Mouse (Mus musculus): ENCODE measurements around the gene Ddah1. TPM values are rescaled to one million over a fixed set of nuclear protein-coding genes. Genes with fewer than 3 reads are reported as not detected.

Ddah1 gene
- polyA plus RNA-seq, 1 experiment, result not detected

DNA sequence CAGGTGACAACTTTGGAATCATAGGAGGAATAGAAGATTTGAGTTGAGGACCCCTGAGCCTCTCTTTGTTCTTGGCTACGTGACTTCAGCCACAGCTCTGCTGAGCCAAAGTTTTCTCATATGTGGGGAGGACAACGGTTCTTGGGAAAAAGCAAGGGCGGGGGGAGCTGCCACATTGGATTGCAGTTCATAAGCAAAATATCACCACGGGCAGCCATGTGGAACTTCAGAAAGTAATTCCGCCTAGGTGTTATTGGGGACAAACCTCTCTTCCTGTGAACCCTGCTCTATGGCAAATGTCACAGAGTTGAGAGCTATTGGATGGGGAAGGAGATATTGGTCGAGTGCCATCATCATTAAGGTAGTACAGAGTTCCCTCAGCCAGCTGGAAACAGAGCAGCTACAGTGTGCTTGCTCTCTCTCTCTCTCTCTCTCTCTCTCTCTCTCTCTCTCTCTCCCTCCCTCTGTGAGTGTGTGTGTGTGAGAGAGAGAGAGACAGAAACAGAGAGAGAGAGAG is 20.0 kb downstream of the Ddah1 start:
- peaks cover 9% of the 10 kb centered on the region; the same call in 1 of the 2 replicates for H3K9me3 ChIP-seq
- H3K36me3 ChIP-seq (replicated peaks; ENCODE audit: low read length), result no peaks in the 10 kb centered on the region
- peaks cover 2% of the 10 kb centered on the region for H3K27me3 ChIP-seq (replicated peaks)
- no peak overlapping the region for H3K4me3 ChIP-seq (replicated peaks)
- TF ChIP-seq FLI1 (IDR thresholded peaks at IDR 0.05; ENCODE audit: low read length), result no peak
- TF ChIP-seq GATA1 (IDR thresholded peaks at IDR 0.05; ENCODE audit: borderline replicate concordance, low read length), result no peak
- H3K4me1 ChIP-seq, result no peaks in the 10 kb centered on the region

DNA sequence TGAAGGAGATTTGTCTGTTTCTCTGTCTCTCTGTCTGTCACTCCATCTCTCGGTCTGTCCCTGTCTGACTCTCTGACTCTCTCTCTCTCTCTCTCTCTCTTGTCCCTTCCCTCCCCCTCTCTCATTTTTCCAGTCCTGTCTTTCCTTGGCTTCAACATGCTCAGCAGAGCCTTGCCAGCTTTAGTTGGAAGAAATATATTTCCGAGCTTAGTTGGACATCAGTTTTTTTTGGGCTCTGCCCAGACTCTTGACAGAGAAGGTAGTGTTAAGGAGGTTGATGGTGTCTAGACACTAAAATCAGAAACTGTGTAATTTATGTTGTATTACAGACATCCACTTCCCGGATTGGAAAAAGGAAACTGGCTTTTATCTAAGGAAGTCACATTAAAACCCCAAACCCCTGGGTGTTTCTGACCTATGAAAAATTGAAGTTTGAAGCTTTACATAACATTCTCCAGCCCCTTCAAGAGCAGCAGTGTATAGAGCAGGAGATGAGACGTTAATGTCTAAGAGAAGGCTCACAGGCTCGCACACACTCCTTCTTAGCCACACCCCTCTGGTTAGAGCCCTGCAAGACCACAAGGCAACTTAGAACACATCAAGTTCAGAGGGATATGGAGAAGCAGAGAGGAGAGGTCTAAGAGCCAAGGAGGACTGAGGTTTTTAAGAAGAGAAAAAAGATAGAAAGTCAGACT is 21.0 kb downstream of the Ddah1 start:
- H3K36me3 ChIP-seq (replicated peaks; ENCODE audit: low read length), result no peaks in the 10 kb centered on the region
- no peak for TF ChIP-seq FLI1 (IDR thresholded peaks at IDR 0.05; ENCODE audit: low read length)
- no peak for TF ChIP-seq GATA1 (IDR thresholded peaks at IDR 0.05; ENCODE audit: borderline replicate concordance, low read length)
- H3K9me3 ChIP-seq, result peaks cover 7% of the 10 kb centered on the region; the same call in 1 of the 2 replicates
- H3K4me1 ChIP-seq, result no peaks in the 10 kb centered on the region
- peaks cover 2% of the 10 kb centered on the region for H3K27me3 ChIP-seq (replicated peaks)
- H3K4me3 ChIP-seq (replicated peaks), result no peak overlapping the region

DNA sequence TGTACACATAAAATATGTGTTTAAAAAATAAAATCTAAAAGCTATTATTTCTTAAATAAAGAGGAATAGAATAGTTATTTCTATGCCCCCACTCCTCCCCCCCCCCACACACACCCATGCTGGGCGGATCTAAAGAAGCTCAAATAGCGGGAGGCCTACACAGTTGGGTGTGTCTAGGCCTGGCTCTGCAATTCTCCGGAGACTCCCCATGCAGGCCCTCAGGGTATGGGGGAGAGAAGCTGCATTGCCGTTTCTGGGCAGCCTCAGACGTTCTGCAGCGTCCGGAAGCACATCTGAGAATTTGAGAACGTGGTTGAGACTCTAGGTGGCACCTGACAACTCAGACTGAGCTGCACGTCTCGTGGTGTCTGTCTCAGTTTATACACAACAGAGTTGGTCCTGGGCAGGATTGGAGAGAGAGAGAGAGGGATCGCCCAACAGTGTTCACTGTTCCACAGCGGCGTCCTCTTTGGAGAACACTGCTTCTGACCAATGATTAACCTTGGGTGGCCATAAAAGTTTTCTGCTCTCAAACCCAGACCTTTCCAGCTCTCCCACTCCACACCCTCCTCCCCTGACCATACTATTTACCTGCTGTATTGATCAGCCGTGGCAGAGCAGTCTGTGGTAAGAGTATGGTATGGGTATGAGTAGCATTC is 22.4 kb downstream of the Ddah1 start:
- no peak for TF ChIP-seq FLI1 (IDR thresholded peaks at IDR 0.05; ENCODE audit: low read length)
- no peak for TF ChIP-seq GATA1 (IDR thresholded peaks at IDR 0.05; ENCODE audit: borderline replicate concordance, low read length)
- H3K9me3 ChIP-seq, result no peaks in the 10 kb centered on the region
- H3K27me3 ChIP-seq (replicated peaks), result peaks cover 2% of the 10 kb centered on the region
- no peak overlapping the region for H3K4me3 ChIP-seq (replicated peaks)
- H3K4me1 ChIP-seq, result no peaks in the 10 kb centered on the region
- no peaks in the 10 kb centered on the region for H3K36me3 ChIP-seq (replicated peaks; ENCODE audit: low read length)

DNA sequence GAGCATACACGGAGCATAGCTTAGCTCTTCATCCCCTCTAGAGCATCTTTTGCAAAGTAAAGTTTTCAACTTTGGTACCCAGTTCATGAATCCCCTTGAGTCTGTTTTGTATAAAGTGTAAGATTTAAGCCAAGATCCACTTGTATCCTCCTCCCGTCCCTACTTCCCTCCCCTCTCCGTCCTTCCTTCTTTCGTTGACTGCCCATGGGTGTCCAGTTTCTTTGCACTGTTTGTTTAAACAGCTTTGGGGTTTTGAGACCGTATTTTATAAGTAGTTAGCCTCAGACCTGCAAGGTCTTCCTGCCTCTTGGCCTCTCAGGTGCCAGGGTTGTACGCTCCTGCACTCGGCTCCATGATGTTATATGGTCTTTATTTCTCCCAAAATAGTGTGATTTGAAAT is 26.8 kb downstream of the Ddah1 start:
- TF ChIP-seq GATA1 (IDR thresholded peaks at IDR 0.05; ENCODE audit: borderline replicate concordance, low read length) (no peak), FLI1 (IDR thresholded peaks at IDR 0.05; ENCODE audit: low read length) (no peak)
- Histone ChIP-seq H3K9me3 (0 out of 2 replicates have a peak, but pooled peaks cover 2% of the 10 kb centered on the region), H3K4me3 (replicated peaks) (no peak overlapping the region), H3K4me1 (no peaks in the 10 kb centered on the region), H3K36me3 (replicated peaks; ENCODE audit: low read length) (no peaks in the 10 kb centered on the region), H3K27me3 (replicated peaks) (peaks cover 2% of the 10 kb centered on the region)

DNA sequence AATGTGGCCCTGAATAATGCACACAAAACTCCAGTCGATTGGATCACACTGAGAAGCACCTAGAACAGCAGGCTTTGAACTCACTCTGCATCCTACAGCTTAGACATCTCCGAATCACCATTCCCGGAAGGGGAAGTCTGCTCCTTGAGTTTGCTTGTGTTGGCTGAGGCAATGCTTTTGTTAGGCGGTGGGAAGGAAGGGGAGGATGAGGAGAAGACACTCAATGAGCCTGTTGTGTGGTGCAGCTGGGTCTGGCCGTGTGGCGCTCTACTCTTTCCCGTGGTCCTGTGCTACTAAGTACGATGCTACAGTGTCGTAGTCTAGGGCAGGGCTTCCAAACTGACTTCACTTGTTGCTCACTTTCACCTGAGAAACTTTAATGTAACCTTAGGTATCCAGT is 28.8 kb downstream of the Ddah1 start:
- H3K36me3 ChIP-seq (replicated peaks; ENCODE audit: low read length), result no peaks in the 10 kb centered on the region
- H3K4me3 ChIP-seq (replicated peaks), result no peak overlapping the region
- 0 out of 2 replicates have a peak, but pooled peaks cover 4% of the 10 kb centered on the region for H3K9me3 ChIP-seq
- H3K4me1 ChIP-seq, result no peaks in the 10 kb centered on the region
- TF ChIP-seq FLI1 (IDR thresholded peaks at IDR 0.05; ENCODE audit: low read length) (no peak), GATA1 (IDR thresholded peaks at IDR 0.05; ENCODE audit: borderline replicate concordance, low read length) (no peak)
- H3K27me3 ChIP-seq (replicated peaks), result peaks cover 2% of the 10 kb centered on the region

DNA sequence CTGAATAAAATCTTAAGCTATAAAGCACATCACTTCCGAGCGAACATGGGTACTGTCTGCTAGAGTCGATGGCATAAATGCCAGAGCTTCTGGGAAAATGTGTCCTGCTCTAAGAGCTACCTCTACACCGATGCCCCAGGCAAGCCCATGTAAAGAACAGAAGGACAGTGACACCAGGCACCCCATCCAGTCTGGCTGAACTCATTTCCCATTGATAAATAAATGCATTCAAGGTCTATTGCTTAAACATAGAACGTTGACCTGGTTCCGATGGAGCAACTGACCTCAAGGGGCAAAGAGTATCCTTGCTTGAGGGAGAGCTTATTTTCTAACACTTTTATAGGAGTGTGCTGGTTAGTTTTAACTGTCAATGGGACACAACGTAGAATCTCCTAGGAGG is 30.6 kb downstream of the Ddah1 start:
- Histone ChIP-seq H3K4me3 (replicated peaks) (no peak overlapping the region), H3K4me1 (no peaks in the 10 kb centered on the region), H3K36me3 (replicated peaks; ENCODE audit: low read length) (no peaks in the 10 kb centered on the region), H3K9me3 (peaks cover 7% of the 10 kb centered on the region; the same call in 1 of the 2 replicates), H3K27me3 (replicated peaks) (peaks cover 2% of the 10 kb centered on the region)
- TF ChIP-seq GATA1 (IDR thresholded peaks at IDR 0.05; ENCODE audit: borderline replicate concordance, low read length) (no peak), FLI1 (IDR thresholded peaks at IDR 0.05; ENCODE audit: low read length) (no peak)

DNA sequence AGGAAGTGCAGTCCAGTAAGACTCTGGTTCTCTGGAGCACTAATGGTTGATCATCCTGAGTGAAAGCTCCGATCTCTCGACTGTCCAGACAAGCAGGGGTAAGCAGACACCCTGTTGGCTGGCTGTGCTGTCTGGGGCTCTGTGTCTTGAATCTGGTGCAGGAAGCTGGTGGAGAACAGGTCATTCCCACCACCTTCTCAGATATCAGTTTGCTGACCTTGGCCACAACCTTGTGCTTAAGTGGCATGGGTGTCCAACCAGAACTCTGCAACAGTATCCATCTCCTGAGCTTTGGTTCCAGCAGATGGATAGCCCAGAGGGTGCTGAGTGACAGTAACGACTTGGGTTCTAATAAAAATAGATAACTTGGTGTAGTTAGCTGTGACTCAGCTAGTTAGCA is 31.8 kb downstream of the Ddah1 start:
- no peaks in the 10 kb centered on the region for H3K4me1 ChIP-seq
- TF ChIP-seq FLI1 (IDR thresholded peaks at IDR 0.05; ENCODE audit: low read length), result no peak
- peaks cover 2% of the 10 kb centered on the region for H3K27me3 ChIP-seq (replicated peaks)
- no peak overlapping the region for H3K4me3 ChIP-seq (replicated peaks)
- H3K9me3 ChIP-seq, result peaks cover 10% of the 10 kb centered on the region; the same call in 1 of the 2 replicates
- no peaks in the 10 kb centered on the region for H3K36me3 ChIP-seq (replicated peaks; ENCODE audit: low read length)

DNA sequence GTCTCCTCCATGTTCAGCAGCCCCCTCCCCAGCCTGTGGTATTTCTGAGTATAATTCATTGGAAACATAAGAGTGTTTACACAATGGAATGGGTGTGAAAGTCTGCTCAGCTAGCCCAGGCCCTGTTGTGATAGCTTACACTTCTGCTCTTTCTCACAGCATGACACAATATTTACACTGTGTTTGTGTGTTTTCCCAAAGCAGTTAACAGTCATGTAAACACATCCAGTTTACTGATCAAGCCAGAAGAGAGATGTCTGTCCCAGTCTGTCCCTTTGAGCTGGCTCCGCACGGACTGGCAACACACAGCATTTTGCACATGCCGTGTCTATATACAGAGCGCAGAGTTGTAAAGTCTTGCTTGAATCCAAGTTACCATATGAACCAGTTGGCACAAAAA is 32.2 kb downstream of the Ddah1 start:
- H3K4me1 ChIP-seq, result no peaks in the 10 kb centered on the region
- peaks cover 10% of the 10 kb centered on the region; the same call in 1 of the 2 replicates for H3K9me3 ChIP-seq
- TF ChIP-seq FLI1 (IDR thresholded peaks at IDR 0.05; ENCODE audit: low read length), result no peak
- TF ChIP-seq GATA1 (IDR thresholded peaks at IDR 0.05; ENCODE audit: borderline replicate concordance, low read length), result no peak
- no peak overlapping the region for H3K4me3 ChIP-seq (replicated peaks)
- no peaks in the 10 kb centered on the region for H3K36me3 ChIP-seq (replicated peaks; ENCODE audit: low read length)
- peaks cover 2% of the 10 kb centered on the region for H3K27me3 ChIP-seq (replicated peaks)

DNA sequence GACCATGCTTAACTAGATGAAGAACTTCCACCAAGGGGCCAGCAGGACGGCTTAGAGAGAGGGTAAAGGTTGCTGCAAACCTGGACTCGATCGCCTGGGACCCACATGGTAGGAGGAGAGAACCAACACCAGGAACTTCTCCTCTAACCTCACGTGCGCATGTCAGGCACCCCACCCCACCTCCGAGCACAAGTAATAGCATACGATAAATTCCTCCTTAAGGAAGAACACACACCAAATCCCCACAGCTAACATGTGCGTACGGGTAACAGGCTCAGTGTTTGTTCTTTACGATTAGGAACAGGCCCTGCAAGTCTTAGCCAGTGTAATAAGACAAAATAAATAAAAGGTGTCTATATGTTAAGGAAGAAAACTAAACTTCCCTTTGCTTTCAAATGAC is 35.9 kb downstream of the Ddah1 start:
- peaks cover 8% of the 10 kb centered on the region; the same call in 1 of the 2 replicates for H3K9me3 ChIP-seq

DNA sequence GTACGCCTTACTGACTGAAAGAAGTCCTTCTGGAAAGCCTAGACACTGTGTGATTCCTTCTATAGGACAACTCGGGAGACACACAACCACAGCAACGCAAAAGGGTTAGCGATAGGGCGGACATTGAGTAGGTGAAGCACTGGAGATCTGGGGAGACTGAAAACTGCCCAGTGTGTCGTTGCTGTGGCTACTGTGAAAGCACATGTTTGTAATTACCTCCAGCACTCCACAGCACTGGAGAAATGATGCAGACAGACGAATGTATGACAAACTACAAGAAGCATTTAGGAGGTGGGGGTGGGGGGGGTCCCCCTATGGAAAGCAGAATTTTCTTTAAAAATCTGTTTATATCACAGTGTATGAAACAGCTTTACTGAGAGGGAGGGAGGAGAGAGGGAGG is 37.4 kb downstream of the Ddah1 start:
- no peaks in the 10 kb centered on the region for H3K36me3 ChIP-seq (replicated peaks; ENCODE audit: low read length)
- peaks cover 4% of the 10 kb centered on the region for H3K27me3 ChIP-seq (replicated peaks)
- H3K4me3 ChIP-seq (replicated peaks), result no peak overlapping the region
- peaks cover 8% of the 10 kb centered on the region; the same call in 1 of the 2 replicates for H3K9me3 ChIP-seq
- TF ChIP-seq GATA1 (IDR thresholded peaks at IDR 0.05; ENCODE audit: borderline replicate concordance, low read length) (no peak), FLI1 (IDR thresholded peaks at IDR 0.05; ENCODE audit: low read length) (no peak)
- peaks cover 4% of the 10 kb centered on the region for H3K4me1 ChIP-seq

More for the DNA sequence above, 35.9 kb downstream of the Ddah1 start:
- no peak overlapping the region for H3K4me3 ChIP-seq (replicated peaks)
- H3K27me3 ChIP-seq (replicated peaks), result peaks cover 4% of the 10 kb centered on the region
- no peaks in the 10 kb centered on the region for H3K36me3 ChIP-seq (replicated peaks; ENCODE audit: low read length)
- H3K4me1 ChIP-seq, result peaks cover 4% of the 10 kb centered on the region
- TF ChIP-seq GATA1 (IDR thresholded peaks at IDR 0.05; ENCODE audit: borderline replicate concordance, low read length) (no peak), FLI1 (IDR thresholded peaks at IDR 0.05; ENCODE audit: low read length) (no peak)

All from megakaryocyte, embryonic 14.5 days (primary cell).